Mouse (Mus musculus): ENCODE measurements around the gene Ska2. TPM values are rescaled to one million over a fixed set of nuclear protein-coding genes. Genes with fewer than 3 reads are reported as not detected.

The Ska2 gene
- polyA plus RNA-seq, 1 experiment: 48.1 TPM

DNA sequence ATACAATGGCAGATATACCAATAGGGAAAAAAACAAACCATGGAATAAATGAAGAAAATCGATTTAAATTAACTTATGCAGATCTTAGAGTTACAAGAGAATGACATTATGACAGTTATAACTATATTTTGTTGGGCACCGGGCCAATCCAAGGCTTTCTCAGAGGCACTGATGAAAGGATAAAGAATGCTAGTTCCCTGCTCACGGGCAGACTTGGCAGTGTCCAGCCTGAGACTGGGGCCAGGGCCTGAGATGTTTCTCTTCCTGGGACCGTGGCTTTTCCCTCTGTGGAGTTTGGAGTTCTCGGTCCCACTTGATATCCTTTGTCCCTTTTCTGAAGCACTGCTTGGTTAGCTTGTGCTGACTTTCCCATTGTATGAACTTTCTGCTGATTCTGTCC, 64.6 kb downstream of the Ska2 start:
- DNase-seq (ENCODE audit: low read depth): no peak
- TF ChIP-seq CTCF (IDR thresholded peaks at IDR 0.05; ENCODE audit: borderline replicate concordance, extremely low read depth, insufficient read depth, insufficient read length) (no peak), POLR2A (IDR thresholded peaks at IDR 0.05; ENCODE audit: borderline replicate concordance, extremely low read depth, insufficient read depth, insufficient read length, poor library complexity, severe bottlenecking) (no peak)

Other genes with a start within 250 kb of the Ska2 start
- 6.3 and 6.6 TPM in 2 replicates for gene Ypel2, start 115.5 kb upstream of the Ska2 start, polyA plus RNA-seq (2012; rRNA removed)
- 71.2 and 79.5 TPM in 2 replicates for gene Gdpd1, start 35.2 kb upstream of the Ska2 start, polyA plus RNA-seq (2012; rRNA removed)
- 19.8 and 21.4 TPM in 2 replicates for gene Smg8, start 22.5 kb upstream of the Ska2 start, polyA plus RNA-seq (2012; rRNA removed)
- 7.1 and 8.6 TPM in 2 replicates for gene Prr11, start 526 bp upstream of the Ska2 start, polyA plus RNA-seq (2012; rRNA removed)
- gene Trim37, start 17.8 kb downstream of the Ska2 start, polyA plus RNA-seq (2012; rRNA removed): 41.8 and 63.4 TPM in 2 replicates
- 41.6 and 50.9 TPM in 2 replicates for gene Ppm1e, start 249.8 kb downstream of the Ska2 start, polyA plus RNA-seq (2012; rRNA removed)